Mouse (Mus musculus): ENCODE data around the gene Tm9sf1. TPM values are rescaled to one million over a fixed set of nuclear protein-coding genes. Genes with fewer than 3 reads are reported as not detected.
A peak's percentile ranks its signal among the peaks of the same experiment; 100 is the strongest.

Gene Tm9sf1
- polyA plus RNA-seq, 1 experiment from 2014 or later = 62.1 TPM

- H3K4me2 ChIP-seq (ENCODE audit: low read length) = no peak overlapping the region
- no peak overlapping the region for H3K27ac ChIP-seq (ENCODE audit: low read length)
- H3K9ac ChIP-seq (replicated peaks; ENCODE audit: low read depth, low read length) = no peak overlapping the region
- H3K4me3 ChIP-seq (replicated peaks; ENCODE audit: low read length) = no peak overlapping the region
- 95% methylated on average over 21 of the region's 21 CpGs for WGBS
- peaks cover 38% of the 10 kb centered on the region for H3K36me3 ChIP-seq (ENCODE audit: control insufficient read depth, insufficient read depth)
- peaks cover under 1% of the 10 kb centered on the region; the same call in 1 of the 2 replicates for H3K4me1 ChIP-seq (replicated peaks; ENCODE audit: control insufficient read depth, insufficient read depth, low read length)
- no peak for ATAC-seq
- no peaks in the 10 kb centered on the region for H3K9me3 ChIP-seq (ENCODE audit: control insufficient read depth, low read length)
- no peaks in the 10 kb centered on the region for H3K27me3 ChIP-seq (replicated peaks; ENCODE audit: control insufficient read depth, insufficient read depth, low read length)
Observed at GRCm38 (mm10) chr14:55598521-55599390, 44.9 kb downstream of the Tm9sf1 start.

- Histone ChIP-seq H3K36me3 (ENCODE audit: control insufficient read depth, insufficient read depth) (peaks cover 31% of the 10 kb centered on the region), H3K27me3 (replicated peaks; ENCODE audit: control insufficient read depth, insufficient read depth, low read length) (no peaks in the 10 kb centered on the region), H3K4me1 (replicated peaks; ENCODE audit: control insufficient read depth, insufficient read depth, low read length) (peaks cover 19% of the 10 kb centered on the region), H3K9me3 (ENCODE audit: control insufficient read depth, low read length) (no peaks in the 10 kb centered on the region), H3K4me2 (ENCODE audit: low read length) (no peak overlapping the region), H3K9ac (replicated peaks; ENCODE audit: low read depth, low read length) (no peak overlapping the region), H3K4me3 (replicated peaks; ENCODE audit: low read length) (no peak overlapping the region), H3K27ac (ENCODE audit: low read length) (no peak overlapping the region)
- 80% methylated on average over 13 of the region's 13 CpGs for WGBS
- ATAC-seq = no peak
Observed at GRCm38 (mm10) chr14:55596036-55596690, 47.4 kb downstream of the Tm9sf1 start.

- Histone ChIP-seq H3K36me3 (ENCODE audit: control insufficient read depth, insufficient read depth) (peaks cover 19% of the 10 kb centered on the region), H3K4me3 (replicated peaks; ENCODE audit: low read length) (peak overlapping the region; percentile 95), H3K9me3 (ENCODE audit: control insufficient read depth, low read length) (no peaks in the 10 kb centered on the region), H3K4me1 (replicated peaks; ENCODE audit: control insufficient read depth, insufficient read depth, low read length) (peaks cover 27% of the 10 kb centered on the region), H3K27me3 (replicated peaks; ENCODE audit: control insufficient read depth, insufficient read depth, low read length) (no peaks in the 10 kb centered on the region), H3K4me2 (ENCODE audit: low read length) (peak overlapping the region; percentile 91), H3K9ac (replicated peaks; ENCODE audit: low read depth, low read length) (peak overlapping the region; percentile 90), H3K27ac (ENCODE audit: low read length) (no peak overlapping the region)
- no peak for ATAC-seq
- 8% methylated on average over 16 of the region's 16 CpGs for WGBS
Observed at GRCm38 (mm10) chr14:55592226-55592625, 51.4 kb downstream of the Tm9sf1 start.

GRCm38 (mm10) chr14:55591331-55591891 is 52.2 kb downstream of the Tm9sf1 start, which contains the start of gene Rnf31:
Gene Rnf31, plus strand, starts transcription at chr14:55591708.
- peak within 1 kb of the TSS; percentile 91 for H3K4me2 ChIP-seq (ENCODE audit: low read length)
- no peaks in the 10 kb centered on the region for H3K9me3 ChIP-seq (ENCODE audit: control insufficient read depth, low read length)
- H3K4me3 ChIP-seq (replicated peaks; ENCODE audit: low read length) = peak within 1 kb of the TSS; percentile 95
- peaks cover 14% of the 10 kb centered on the region for H3K36me3 ChIP-seq (ENCODE audit: control insufficient read depth, insufficient read depth)
- peak within 1 kb of the TSS; percentile 90 for H3K9ac ChIP-seq (replicated peaks; ENCODE audit: low read depth, low read length)
- H3K27ac ChIP-seq (ENCODE audit: low read length) = peak within 1 kb of the TSS; percentile 96
- whole genome bisulfite sequencing = 0% methylated on average over 33 of the region's 33 CpGs
- peaks cover 27% of the 10 kb centered on the region for H3K4me1 ChIP-seq (replicated peaks; ENCODE audit: control insufficient read depth, insufficient read depth, low read length)
- H3K27me3 ChIP-seq (replicated peaks; ENCODE audit: control insufficient read depth, insufficient read depth, low read length) = no peaks in the 10 kb centered on the region
- peak; percentile 90 for ATAC-seq

GRCm38 (mm10) chr14:55590748-55591330 is 52.8 kb downstream of the Tm9sf1 start, which contains the start of gene Psme2:
Gene Psme2, minus strand, starts transcription at chr14:55591113.
- Histone ChIP-seq H3K9me3 (ENCODE audit: control insufficient read depth, low read length) (no peaks in the 10 kb centered on the region), H3K27ac (ENCODE audit: low read length) (peak within 1 kb of the TSS; percentile 96), H3K36me3 (ENCODE audit: control insufficient read depth, insufficient read depth) (peaks cover 8% of the 10 kb centered on the region), H3K9ac (replicated peaks; ENCODE audit: low read depth, low read length) (peak within 1 kb of the TSS; percentile 90), H3K27me3 (replicated peaks; ENCODE audit: control insufficient read depth, insufficient read depth, low read length) (no peaks in the 10 kb centered on the region), H3K4me3 (replicated peaks; ENCODE audit: low read length) (peak within 1 kb of the TSS; percentile 95), H3K4me2 (ENCODE audit: low read length) (peak within 1 kb of the TSS; percentile 91), H3K4me1 (replicated peaks; ENCODE audit: control insufficient read depth, insufficient read depth, low read length) (peaks cover 27% of the 10 kb centered on the region)
- under 1% methylated on average over 22 of the region's 22 CpGs for whole genome bisulfite sequencing
- peak; percentile 96 for ATAC-seq

- Histone ChIP-seq H3K36me3 (ENCODE audit: control insufficient read depth, insufficient read depth) (peaks cover 2% of the 10 kb centered on the region; the same call in 1 of the 2 replicates), H3K4me3 (replicated peaks; ENCODE audit: low read length) (peak overlapping the region; percentile 95), H3K4me2 (ENCODE audit: low read length) (peak overlapping the region; percentile 91), H3K27me3 (replicated peaks; ENCODE audit: control insufficient read depth, insufficient read depth, low read length) (no peaks in the 10 kb centered on the region), H3K9me3 (ENCODE audit: control insufficient read depth, low read length) (no peaks in the 10 kb centered on the region), H3K9ac (replicated peaks; ENCODE audit: low read depth, low read length) (peak overlapping the region; percentile 90), H3K4me1 (replicated peaks; ENCODE audit: control insufficient read depth, insufficient read depth, low read length) (peaks cover 31% of the 10 kb centered on the region), H3K27ac (ENCODE audit: low read length) (peak overlapping the region; percentile 96; the same call in 1 of the 2 replicates)
- no peak for ATAC-seq
- 89% methylated on average over 11 of the region's 11 CpGs for WGBS
Observed at GRCm38 (mm10) chr14:55589771-55590448, 53.7 kb downstream of the Tm9sf1 start.

GRCm38 (mm10) chr14:55589271-55589670 is 54.3 kb downstream of the Tm9sf1 start:
- Histone ChIP-seq H3K27me3 (replicated peaks; ENCODE audit: control insufficient read depth, insufficient read depth, low read length) (no peaks in the 10 kb centered on the region), H3K36me3 (ENCODE audit: control insufficient read depth, insufficient read depth) (peaks cover 2% of the 10 kb centered on the region; the same call in 1 of the 2 replicates), H3K4me3 (replicated peaks; ENCODE audit: low read length) (no peak overlapping the region), H3K4me2 (ENCODE audit: low read length) (no peak overlapping the region), H3K27ac (ENCODE audit: low read length) (no peak overlapping the region), H3K9ac (replicated peaks; ENCODE audit: low read depth, low read length) (no peak overlapping the region), H3K9me3 (ENCODE audit: control insufficient read depth, low read length) (no peaks in the 10 kb centered on the region), H3K4me1 (replicated peaks; ENCODE audit: control insufficient read depth, insufficient read depth, low read length) (peaks cover 37% of the 10 kb centered on the region)
- ATAC-seq = no peak
- WGBS = 94% methylated on average over 5 of the region's 5 CpGs

GRCm38 (mm10) chr14:55586149-55586548 is 57.5 kb downstream of the Tm9sf1 start:
- Histone ChIP-seq H3K36me3 (ENCODE audit: control insufficient read depth, insufficient read depth) (peaks cover 2% of the 10 kb centered on the region; the same call in 1 of the 2 replicates), H3K27ac (ENCODE audit: low read length) (no peak overlapping the region), H3K4me3 (replicated peaks; ENCODE audit: low read length) (no peak overlapping the region), H3K4me1 (replicated peaks; ENCODE audit: control insufficient read depth, insufficient read depth, low read length) (peaks cover 18% of the 10 kb centered on the region), H3K4me2 (ENCODE audit: low read length) (no peak overlapping the region), H3K9me3 (ENCODE audit: control insufficient read depth, low read length) (no peaks in the 10 kb centered on the region), H3K9ac (replicated peaks; ENCODE audit: low read depth, low read length) (no peak overlapping the region), H3K27me3 (replicated peaks; ENCODE audit: control insufficient read depth, insufficient read depth, low read length) (no peaks in the 10 kb centered on the region)
- ATAC-seq = no peak
- WGBS = 95% methylated on average over 2 of the region's 2 CpGs

Data from forebrain, embryonic 16.5 days (tissue).